Mouse (Mus musculus) regulatory T cell (primary cell): ENCODE measurements around the gene Syt1.

Experiments used
- in situ Hi-C: fragments of 300-600 bp; cut with MboI, MseI; formaldehyde crosslinking; loops from one replicate; pipeline ENCODE4 v1.15.1; 2025; ENCODE audit warnings: high pct_unique_total_duplicates

Syt1 gene

GRCm38 (mm10) chr10:108765564-108765963 lies 245.2 kb downstream of the Syt1 start:
- in situ Hi-C loops: no loop called here

DNA sequence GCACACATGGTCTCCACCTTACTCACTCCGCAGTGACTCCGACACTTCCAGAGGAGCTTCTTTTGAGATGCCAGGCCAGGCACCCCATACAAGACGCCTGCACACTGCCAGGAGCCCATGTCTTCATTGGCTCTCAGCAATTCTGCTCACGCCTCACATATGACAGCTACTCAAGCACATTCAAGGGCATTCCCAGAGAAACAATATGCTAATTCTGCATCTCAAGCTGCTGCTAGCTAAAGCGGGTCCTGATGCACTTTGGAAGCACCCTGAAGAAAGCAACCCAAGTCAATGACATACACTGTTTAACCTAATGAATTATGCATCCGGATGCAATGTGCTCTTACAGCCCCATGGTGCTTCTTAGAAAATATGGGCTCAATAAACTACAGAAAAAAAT lies 247.1 kb downstream of the Syt1 start:
- in situ Hi-C loops: no loop called here

- in situ Hi-C loops: no loop called here
These were observed 257.5 kb downstream of the Syt1 start for GRCm38 (mm10) chr10:108753304-108753703.

DNA sequence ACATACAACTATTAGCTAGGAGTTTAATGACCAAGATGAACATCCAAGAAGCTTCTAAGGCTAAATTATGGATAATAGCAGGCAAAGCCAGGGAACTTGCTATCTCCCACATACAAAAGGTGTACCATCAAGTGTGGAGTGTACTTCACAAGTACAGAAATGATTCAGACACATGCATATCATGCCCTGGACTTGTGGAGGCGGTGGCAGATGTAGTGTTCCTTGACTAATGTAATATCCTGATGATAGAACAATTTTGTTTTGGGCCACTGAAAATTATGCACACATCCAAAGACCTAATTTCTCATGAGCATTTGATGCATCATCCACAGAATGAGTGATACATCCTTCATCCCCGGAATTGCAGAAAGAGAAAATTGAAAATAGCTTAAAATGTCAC lies 267.0 kb downstream of the Syt1 start:
- in situ Hi-C loops: no loop called here

DNA sequence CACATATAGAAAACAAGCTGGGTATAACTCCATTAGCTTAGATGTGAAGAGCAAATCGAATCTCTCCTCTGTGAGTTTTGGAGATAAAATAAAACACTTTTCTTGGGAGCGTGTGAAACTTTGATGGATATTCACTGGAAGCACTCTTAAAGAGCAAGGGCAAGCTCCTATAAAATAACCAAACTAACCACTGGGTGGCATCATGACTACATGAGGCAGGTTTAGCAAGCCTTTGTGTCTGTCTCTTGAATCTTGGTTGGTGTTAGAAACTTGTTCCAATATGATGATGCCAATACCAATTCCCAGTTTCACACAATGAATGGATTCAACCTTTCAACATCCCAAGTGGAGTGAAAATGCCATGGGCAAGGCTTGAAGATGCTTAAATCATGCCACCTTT lies 276.8 kb downstream of the Syt1 start:
- in situ Hi-C loops: no loop called here

DNA sequence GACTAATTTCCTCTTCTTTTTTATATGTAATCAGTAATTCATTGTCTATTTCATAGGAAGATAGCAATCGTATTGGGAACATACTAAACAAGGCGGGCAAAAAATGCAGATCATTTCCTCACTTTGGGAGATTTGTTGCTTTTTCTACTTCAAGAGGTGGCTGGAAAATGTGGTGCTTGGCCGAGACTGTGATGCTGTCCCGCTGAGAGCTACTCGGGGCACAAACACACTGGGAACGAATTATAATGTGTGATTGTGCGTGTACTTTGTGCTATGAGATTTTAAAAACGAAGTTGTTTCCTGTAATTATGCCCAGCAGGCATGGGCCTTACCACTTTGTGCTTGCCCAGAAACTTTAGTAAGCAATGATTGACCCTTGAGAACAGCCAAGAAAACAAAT lies 281.8 kb downstream of the Syt1 start:
- in situ Hi-C loops: no loop called here

GRCm38 (mm10) chr10:108726391-108726790 lies 284.4 kb downstream of the Syt1 start:
- in situ Hi-C loops: no loop called here

DNA sequence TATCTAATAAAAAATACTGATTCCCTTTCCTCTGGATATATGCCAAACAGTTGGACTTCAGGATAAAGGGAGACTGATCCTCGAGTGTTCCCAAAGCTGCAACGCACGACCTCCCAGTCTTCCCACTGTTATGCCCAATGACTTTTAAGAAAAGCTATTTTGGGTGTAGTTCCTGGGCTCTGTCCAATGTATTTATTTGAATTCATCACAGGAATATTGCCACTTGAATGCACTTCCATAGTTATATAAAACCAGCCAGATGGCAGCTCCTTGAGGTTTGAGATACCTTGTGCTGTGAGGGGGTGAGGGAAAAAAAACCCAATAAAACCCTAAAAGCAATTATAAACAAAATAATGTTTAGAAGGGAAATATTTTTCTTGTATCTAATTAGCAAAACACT lies 285.9 kb downstream of the Syt1 start:
- in situ Hi-C loops: no loop called here

- in situ Hi-C loops: no loop called here
These were observed 300.3 kb downstream of the Syt1 start for GRCm38 (mm10) chr10:108710514-108710913.

DNA sequence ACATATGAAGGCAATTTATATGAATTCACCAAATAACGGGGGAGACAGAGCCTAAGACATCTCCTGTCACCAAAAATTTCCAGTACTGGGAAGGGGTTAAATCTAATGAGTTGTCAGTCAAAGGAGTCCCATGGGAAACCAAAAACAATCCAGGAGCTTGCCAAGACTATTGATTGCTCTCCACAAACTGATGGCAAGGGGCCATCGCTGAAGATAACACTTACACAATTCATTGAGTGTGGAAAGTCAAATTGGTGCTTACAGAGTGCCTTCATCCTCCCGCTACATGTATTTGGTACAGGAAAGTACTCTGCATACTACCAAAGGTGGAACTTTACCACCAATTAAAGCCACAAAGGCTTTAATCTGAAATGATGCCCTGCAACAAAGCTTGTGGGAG lies 305.1 kb downstream of the Syt1 start:
- in situ Hi-C loops: no loop called here

GRCm38 (mm10) chr10:108701361-108702128 lies 309.2 kb downstream of the Syt1 start:
- in situ Hi-C loops: no loop called here

GRCm38 (mm10) chr10:108699946-108700345 lies 310.8 kb downstream of the Syt1 start, which contains the start of gene Gm5136:
TSS of gene Gm5136 (minus strand) at chr10:108700160.
- in situ Hi-C loops: no loop called here

- in situ Hi-C loops: no loop called here
These were observed 313.7 kb downstream of the Syt1 start for GRCm38 (mm10) chr10:108697062-108697461.

- in situ Hi-C loops: no loop called here
These were observed 319.8 kb downstream of the Syt1 start for GRCm38 (mm10) chr10:108690954-108691353.

DNA sequence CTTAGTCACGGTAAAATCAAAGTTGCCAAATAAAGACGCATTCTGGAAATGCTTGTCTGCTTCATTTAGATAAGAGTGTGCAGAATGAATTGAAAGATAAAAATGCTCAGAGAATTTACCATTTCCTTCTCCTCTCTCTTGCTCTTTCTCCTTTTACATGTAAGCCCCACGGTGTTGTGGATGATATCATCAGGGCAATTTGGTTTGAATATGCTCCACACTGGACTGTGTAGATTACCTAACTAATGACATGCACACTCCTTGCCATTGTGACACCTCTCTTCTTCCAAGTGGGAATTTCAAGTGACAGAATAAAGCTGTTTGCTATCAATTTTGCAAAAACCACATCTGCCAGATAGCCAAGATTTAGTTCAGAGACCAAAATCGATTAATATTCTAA lies 324.1 kb downstream of the Syt1 start:
- in situ Hi-C loops: no loop called here

GRCm38 (mm10) chr10:108679675-108680390 lies 330.9 kb downstream of the Syt1 start:
- in situ Hi-C loops: loop anchor here (10.0 kb wide), 1 partner anchor 165 kb away; no protein-coding TSS in a partner anchor

DNA sequence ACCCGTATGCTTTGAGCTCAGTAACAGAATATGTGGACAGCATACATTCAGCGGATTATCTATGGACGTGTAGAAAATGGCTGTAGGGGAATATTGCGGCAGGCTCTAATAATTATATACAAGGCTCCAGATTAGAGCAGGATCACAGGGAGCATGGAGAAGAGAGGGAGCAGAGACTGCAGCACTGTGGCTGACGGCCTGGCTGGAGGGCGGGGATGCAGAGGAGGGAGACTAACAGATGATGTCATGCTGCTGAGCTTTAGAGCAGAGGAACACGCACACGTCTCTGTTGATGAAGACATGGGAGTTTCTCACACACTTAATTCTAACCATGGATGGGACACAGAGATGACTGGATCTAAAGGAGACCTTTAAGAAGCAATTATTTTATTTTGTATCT lies 333.7 kb downstream of the Syt1 start:
- in situ Hi-C loops: loop anchor here (10.0 kb wide), 1 partner anchor 162 kb away; no protein-coding TSS in a partner anchor

DNA sequence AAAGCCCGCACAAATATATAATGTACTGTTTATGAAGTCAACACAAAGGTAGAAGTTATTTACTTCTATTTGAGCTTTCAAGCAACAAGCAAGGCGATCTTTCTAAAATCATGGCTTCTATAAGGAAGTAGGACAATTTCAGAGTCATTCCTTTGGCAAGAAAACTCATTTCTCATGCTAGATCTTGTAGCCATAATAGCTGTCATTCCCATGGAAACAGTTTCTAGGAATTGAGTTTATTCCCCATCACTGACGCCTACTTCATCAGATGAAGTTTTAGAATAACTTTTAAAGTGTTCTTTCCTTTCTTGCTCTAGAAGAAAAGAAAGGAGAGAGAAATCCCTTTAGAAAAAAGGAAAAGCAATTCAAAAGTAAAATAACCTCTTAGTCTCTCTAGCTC lies 341.8 kb downstream of the Syt1 start:
- in situ Hi-C loops: no loop called here

DNA sequence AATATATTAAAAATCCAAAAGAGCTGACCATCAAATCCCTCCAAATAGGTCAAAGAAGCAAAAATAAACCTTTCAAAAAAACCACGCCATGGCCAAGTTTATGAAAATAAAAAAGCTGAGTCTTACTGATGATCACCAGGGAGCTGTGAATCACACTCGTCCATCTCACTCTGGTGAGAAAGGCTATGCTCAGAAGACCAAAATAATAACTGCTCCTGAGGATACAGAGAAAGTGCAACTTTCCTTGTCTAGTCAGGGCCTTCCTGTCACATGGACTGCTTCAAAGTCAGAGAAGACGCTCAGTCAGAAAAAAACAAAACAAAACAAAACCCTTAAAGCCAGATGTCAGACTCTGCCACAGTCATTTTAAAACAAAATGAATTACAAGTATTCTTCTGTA lies 350.5 kb downstream of the Syt1 start:
- in situ Hi-C loops: no loop called here

- in situ Hi-C loops: no loop called here
These were observed 352.5 kb downstream of the Syt1 start for GRCm38 (mm10) chr10:108658300-108658699.

- in situ Hi-C loops: no loop called here
These were observed 353.1 kb downstream of the Syt1 start for GRCm38 (mm10) chr10:108657669-108658068.

GRCm38 (mm10) chr10:108656898-108657297 lies 353.9 kb downstream of the Syt1 start:
- in situ Hi-C loops: no loop called here

GRCm38 (mm10) chr10:108655074-108655473 lies 355.7 kb downstream of the Syt1 start:
- in situ Hi-C loops: no loop called here
